Mouse (Mus musculus) kidney, adult 18-20 months (tissue): ENCODE measurements around the gene Paqr4.
"Not testable (repeated sequence)": the region's sequence is repeated elsewhere in the genome, so short reads cannot be mapped to it uniquely, and the experiment has no call there.

Source experiments
- DNase-seq: peaks from one replicate; pipeline ENCODE4 v3.0.0; 2021

Gene Paqr4

DNA sequence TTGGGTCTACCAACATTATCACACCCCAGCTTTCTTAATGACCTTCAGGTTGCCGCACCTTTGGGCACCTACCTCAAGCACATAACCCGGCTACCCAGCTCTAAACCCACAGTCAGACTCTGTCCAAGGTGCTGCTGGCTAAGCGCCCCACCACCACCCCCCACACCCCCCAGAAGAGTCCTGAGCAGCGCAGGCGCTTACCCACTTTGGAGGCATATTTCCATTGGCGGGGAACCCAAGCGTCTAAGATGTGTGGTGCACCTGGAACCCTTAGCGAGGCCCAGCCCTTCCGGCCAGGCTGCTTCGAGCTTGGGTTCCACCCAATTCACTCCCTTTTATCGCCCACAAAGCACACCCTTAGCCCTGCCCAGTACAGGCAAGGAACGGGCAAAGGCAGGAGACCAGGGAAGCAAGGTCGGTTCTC lies at the start of gene Paqr4:
Gene Paqr4 (minus strand): TSS at position 270 of the 424 bp plus-strand sequence.
- DNase-seq, result no peak

DNA sequence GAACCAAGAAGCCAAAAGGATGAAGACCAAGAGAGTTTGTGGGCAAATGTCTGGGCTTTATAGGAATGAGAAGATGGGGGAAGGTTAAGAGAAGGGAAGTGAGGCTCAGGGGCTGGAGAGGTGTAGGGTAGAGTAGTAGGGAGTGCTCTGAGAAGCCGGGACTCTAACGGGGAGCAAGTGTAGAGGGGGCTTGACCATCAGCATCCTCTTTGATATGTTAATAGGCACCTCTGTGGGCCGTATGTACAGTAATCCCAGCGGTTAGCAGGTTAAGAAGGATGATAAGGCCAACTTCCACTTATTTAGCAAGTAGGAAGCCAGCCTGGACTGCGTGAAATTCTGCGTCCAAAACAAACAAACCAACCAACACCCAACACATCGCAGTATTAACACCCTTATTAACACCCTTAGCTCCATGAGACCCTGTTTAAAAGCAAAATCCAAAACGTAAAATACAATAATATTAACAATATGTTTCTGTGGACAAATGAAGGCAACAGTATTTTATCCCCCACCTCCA lies 49.1 kb upstream of the Paqr4 start:
- DNase-seq, result no peak

GRCm38 (mm10) chr17:23788973-23789372 lies 48.3 kb upstream of the Paqr4 start:
- no peak for DNase-seq

DNA sequence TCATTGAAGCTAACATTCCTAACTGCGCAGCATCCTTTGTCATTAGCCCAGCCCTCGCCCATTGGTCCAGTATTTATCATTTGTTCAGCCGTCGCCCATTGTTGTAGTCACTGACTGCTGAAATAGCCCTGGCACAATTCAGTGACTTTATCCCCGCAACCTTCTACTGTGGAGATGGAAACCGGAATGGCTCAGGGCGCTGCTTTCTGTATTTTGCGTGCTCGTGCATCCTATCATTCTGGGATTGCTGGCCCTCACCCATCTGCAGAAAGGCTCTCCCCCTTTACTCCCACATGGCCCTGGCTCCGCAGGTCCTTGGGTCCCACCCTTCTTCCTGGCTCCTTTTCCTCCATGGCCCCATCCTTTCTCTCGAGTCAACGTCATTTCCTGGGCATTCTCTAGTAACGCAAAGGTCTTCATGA lies 45.9 kb upstream of the Paqr4 start:
- DNase-seq, result peak; percentile 25

DNA sequence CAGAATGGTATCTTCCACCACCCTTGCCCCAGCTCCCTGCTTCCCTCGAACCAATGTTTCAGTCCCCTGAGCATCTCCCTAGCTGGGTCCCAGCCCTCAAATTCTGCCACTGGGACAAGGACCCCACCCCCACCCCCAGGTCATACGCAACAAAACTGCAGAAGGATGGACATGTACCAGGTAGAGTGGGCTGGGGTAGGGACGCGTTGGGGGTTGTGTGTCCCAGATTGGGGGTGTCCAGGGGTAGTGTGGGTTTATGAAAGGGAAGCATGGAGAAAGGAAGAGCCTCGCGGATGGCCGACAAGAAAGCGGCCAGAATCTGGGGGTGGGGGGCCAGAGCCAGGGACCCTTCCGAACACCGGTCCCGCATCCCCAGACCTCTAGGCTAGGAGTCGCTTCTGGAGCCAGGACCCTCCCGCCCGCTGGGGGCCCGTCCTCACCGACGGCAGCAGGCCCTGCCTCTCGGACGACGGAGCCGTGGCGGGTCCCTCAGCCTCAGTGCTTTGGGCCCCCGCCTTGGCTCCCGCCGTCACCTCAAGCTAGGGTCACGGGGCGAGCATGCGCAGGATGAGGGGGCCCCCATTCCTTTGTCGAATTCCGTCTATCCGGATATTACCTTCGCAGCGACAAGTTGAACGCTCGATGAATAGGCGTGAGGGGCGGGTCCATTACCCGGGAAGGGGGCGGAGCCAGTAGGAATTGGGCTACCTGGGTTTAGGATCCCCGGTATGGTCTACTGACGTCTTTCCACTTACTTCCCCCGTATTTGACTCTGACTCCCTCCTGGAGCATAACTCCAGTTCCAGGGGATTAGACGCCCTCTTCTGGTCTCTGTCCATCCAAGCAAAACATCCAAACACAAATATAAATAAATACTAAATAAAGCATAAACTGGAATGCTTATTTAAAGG lies 45.1 kb upstream of the Paqr4 start, which contains the start of gene Flywch2:
Gene Flywch2 (minus strand): TSS at position 521 of the 911 bp plus-strand sequence.
- peak; percentile 84 for DNase-seq

DNA sequence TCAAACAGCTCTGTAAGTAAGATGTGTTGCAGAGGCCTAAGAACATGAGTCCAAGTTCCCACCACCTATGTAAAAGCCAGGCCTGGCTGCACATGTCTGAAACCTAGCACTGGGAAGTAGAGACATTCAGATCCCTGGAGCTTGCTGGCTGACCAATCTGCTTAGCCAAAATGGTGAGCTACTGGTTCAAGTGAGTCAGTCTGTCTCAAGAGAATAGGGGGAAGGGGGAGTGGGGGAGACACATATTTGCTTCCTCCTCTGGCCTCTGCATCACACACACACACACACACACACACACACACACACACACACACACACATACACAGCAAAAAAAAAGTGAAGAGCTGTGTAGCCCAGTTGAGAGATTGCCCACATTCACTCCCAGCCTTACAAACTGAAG lies 42.7 kb upstream of the Paqr4 start:
- DNase-seq, result no peak

DNA sequence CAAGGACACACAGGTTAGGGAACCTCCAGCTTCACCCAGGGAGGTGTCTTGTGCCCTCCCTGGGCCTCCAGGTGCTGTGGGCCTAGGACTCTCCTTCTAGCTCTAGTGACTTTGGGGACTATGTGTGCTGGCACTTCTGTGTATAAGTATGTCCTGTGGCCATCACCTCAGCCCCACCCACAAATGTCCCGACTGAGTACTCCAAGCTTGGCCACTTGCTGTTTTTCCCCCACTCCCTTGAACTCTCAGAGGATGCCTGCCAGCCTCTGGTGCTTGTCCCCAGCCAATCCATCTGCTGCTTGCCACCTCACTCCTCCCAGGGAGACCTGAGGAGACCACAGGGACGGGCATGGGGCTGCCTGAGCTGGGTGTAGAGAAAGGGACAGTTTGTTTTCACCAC lies 37.8 kb upstream of the Paqr4 start:
- DNase-seq, result no peak

- DNase-seq, result no peak
These were observed 36.5 kb upstream of the Paqr4 start for GRCm38 (mm10) chr17:23777141-23777540.

- no peak for DNase-seq
These were observed 35.5 kb upstream of the Paqr4 start for GRCm38 (mm10) chr17:23776216-23776615.

DNA sequence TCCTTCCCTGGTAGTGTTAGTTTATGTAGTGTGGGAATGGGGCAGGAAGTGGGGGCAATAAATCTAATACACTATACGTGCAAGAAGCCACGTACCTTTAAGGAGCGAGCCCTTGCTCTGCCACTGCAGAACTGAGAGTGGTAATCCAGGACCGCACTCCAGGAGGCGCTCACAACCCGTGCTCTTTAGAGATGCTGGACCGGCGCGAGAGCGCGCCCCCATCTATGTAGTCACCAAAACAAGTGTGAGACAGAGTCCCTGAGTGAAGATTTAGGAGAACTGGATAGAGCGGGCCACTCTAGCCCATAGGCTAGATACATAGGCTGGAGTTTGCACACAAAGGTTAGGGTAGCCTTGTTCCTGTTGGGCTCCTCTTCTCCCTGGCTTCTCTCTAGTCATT lies 33.4 kb upstream of the Paqr4 start:
- peak; percentile 89 for DNase-seq

- DNase-seq, result no peak
These were observed 33.0 kb upstream of the Paqr4 start for GRCm38 (mm10) chr17:23773676-23774075.

DNA sequence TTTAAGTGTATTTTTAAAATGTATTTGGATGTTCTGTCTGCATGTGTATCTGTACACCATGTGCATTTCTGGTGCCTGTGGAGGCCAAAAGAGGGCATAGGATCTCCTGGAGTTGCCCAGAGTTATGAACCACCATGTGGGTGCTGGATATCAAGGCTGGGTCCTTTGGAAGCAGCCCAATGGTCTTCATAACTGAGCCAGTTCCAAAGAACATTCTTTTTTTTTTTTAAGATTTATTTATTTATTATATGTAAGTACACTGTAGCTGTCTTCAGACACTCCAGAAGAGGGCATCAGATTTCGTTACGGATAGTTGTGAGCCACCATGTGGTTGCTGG lies 31.5 kb upstream of the Paqr4 start:
- DNase-seq, result not testable (repeated sequence)

DNA sequence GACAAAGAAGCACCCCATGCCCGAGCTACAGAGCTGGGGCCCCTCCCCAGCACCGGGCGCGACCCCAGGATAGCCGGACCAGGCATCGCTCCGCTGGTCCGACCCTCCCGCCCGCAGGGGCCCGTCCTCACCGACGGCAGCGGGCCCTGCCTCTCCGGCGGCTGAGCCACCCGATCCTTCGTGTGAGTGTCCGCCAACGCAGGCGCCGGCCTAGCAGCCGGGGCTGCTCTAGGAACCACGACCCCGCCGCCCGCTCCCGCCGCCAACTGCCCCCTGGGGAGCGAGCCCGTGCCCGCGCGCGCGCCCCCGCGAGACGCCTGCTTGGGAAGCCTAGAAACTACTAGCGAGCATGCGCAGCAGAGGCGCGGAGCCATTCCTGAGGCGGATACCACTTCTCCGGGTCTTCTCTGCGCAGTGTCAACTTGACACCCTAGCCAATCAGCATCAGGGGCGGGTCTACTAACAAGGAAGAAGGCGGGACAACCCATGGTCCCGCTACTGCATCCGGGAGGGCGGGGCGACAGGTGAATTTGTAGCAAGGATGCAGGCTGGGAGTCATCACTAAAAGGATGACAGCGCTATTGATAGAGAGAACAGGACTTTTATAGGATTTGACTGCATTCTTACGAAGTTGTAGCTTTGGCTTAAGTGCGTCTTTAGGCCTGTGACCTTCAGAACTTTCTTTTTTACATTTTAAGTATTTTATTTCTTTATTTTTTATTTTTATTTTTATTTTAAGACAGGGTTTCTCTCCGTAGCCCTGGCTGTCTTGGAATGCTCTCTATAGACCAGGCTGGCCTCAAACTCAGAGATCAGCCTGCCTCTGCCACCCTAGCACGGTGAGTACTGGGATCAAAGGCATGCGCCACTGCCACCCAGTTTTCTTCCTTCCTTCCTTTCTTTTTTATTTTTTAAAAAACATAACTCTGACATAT lies 30.9 kb upstream of the Paqr4 start, which contains the start of gene Flywch1:
Gene Flywch1 (minus strand): TSS at position 319 of the 935 bp plus-strand sequence.
- peak; percentile 98 for DNase-seq

- DNase-seq, result no peak
These were observed 30.2 kb upstream of the Paqr4 start for GRCm38 (mm10) chr17:23770896-23771283.

GRCm38 (mm10) chr17:23770493-23770892 lies 29.8 kb upstream of the Paqr4 start:
- DNase-seq, result no peak

DNA sequence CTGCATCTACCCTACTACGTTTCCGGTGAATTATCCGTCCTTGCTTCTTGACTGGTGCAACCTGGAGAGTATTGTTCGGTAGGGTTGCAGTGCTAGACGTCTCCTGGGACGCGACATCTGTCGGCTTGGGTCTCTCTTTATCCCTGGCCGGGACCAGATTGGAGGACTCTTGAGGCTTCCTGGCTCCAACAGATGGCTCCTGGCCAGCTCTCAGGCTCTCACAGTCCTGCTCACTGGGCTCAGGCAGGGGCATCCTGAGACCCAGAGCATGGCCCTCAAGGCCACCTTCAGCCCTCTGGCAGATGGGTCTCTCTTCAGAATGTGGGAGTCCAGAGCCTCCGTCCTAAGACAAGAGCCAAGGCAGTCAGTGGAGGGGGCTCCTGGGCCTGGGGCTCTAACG lies 22.3 kb upstream of the Paqr4 start:
- no peak for DNase-seq

DNA sequence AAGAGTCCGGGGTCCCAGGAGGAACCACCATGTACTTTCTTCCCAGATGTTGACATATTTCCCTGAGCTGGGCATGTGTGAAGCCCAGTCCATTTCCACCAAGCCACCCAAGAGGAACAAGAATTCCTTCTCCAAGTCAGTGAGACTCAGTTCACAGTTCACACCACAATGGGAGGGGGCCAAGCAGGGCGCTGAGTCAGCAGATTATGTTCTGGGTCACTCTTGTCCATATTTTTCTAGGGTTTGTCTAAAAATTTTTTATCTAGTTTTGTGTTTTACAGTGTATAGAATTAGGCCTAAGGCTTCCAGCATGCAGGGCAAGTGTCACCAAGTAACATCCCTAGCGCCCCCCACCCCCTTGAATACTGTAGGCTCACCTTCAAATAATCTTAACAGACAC lies 20.5 kb upstream of the Paqr4 start:
- DNase-seq, result no peak

DNA sequence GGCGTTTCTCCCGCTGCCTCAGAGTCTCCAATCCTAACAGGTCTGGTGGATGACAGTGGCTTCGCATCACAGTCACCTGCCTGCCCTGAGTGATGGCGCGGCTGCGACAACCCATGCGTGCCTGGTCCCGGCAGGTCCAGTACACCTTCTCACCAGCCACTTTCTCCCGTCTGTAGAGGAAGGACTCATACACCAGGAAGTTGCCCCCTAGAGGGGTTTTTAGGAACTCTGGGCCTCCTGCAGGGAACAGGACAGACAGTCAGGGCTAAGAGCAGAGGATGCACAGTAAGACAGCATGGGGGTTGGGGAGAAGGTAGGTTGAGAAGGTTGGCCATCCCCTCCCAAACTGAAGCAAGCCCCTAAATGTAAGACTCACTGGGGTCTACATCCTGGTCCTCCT lies 19.6 kb upstream of the Paqr4 start:
- no peak for DNase-seq

DNA sequence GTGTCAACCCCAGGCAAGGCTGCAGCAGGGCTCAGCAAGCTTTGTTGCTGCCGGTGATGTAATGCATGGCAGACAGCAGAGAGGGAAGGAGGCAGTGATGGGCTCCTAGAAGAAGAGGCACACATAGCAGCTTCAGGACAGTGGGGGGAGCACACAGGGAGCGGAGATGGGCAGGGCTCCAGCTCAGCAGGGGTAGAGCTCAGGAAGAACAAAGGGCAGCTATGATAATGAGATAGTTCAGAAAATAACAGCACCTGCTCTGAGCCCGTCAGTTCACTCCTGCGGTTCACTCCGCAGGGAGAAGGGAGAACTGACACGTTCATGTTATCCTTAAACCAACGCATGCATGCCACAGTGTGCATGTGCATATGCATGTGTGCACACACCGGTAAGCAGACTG lies 18.1 kb upstream of the Paqr4 start:
- DNase-seq, result no peak

GRCm38 (mm10) chr17:23757581-23757980 lies 16.9 kb upstream of the Paqr4 start:
- DNase-seq, result no peak

DNA sequence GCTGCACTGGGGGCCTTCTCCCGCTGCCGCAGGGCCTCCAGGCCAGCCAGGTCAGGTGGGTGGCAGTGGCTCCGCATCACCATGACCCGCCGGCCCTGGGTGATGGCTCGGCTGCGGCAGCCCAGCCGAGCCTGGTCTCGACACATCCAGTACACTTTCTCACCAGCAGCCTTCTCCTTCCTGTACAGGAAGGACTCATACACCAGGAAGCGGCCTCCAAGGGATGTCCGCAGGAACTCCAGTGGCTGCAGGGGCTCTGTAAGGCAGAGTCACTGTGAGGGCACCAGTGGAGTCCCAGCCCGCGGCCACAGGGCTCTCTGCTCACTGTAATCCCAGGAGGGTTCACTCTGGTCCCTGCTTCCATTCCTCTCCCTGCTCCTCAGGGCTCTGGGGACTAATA lies 15.0 kb upstream of the Paqr4 start:
- peak; percentile 29 for DNase-seq

GRCm38 (mm10) chr17:23749400-23750191 lies 8.9 kb upstream of the Paqr4 start:
- DNase-seq, result no peak
